Mouse (Mus musculus): ENCODE results near the gene Rexo4. TPM values are rescaled to one million over a fixed set of nuclear protein-coding genes. Genes with fewer than 3 reads are reported as not detected.
A peak's percentile ranks its signal among the peaks of the same experiment; 100 is the strongest.

Gene Rexo4
- total RNA-seq, 2 experiments from 2014 or later, result 58.4 to 60.4 TPM

DNA sequence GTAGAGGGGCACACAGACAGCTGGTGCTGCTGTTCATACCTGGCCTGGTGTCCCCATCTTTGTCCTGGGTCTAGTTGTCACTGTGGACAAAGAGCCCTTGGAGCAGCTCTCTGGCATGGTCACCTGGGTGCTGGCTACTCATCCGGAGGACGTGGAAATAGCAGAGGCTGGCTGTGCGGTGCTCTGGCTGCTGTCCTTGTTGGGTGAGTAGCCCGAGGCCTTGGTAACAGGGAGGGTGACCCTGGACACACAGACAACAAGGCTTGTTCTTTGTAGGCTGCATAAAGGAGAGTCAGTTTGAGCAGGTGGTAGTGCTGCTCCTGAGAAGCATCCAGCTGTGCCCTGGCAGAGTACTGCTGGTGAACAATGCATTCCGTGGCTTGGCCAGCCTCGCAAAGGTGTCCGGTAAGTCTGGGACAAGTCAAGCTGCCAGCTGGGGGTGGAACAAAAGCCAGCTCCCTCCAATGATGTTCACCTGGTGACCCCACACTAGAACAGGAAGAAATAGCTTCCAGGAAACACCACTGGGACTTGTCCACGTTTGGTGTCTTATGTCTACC is 12.8 kb downstream of the Rexo4 start:
- no peak for DNase-seq (ENCODE audit: extremely low spot score in 1 of 2, low spot score in 1 of 2)

DNA sequence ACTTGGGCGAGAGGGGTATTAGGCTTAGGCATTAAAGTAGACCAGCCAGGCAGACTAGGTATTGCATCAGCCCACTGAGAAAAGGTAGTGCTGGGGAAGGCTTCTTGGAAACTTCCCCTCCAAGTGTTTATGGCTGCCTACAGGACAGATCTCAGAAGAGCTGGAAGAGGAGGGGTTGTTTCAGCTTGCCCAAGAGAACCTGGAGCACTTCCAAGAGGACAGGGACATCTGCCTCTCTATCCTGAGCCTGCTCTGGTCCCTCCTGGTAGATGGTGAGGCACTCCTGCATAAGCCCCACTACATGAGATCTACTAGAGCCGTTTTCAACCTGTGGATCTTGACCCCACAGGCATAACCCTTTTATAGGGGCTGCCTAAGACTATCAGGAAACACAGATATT is 13.8 kb downstream of the Rexo4 start:
- DNase-seq (ENCODE audit: extremely low spot score in 1 of 2, low spot score in 1 of 2), result no peak

DNA sequence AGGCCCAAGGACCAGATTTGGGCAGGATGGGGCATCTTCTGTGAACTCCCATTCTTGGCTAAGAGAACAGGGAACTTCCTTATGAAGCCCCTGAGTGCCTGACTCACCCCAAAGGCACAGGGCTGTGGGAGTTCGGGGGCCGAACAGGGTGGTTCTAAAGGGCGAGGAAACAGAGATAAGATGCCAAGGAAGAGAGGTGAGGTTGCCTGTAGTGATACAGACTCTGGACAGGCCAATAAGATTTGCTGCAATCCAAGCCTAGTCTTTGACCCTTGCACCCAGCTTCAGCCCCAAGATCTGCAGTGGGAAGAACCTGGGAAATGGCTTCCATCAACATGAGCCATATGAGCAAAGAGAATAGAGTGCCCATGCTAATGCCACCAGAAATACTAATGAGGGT is 20.9 kb downstream of the Rexo4 start:
- DNase-seq (ENCODE audit: extremely low spot score in 1 of 2, low spot score in 1 of 2), result no peak

DNA sequence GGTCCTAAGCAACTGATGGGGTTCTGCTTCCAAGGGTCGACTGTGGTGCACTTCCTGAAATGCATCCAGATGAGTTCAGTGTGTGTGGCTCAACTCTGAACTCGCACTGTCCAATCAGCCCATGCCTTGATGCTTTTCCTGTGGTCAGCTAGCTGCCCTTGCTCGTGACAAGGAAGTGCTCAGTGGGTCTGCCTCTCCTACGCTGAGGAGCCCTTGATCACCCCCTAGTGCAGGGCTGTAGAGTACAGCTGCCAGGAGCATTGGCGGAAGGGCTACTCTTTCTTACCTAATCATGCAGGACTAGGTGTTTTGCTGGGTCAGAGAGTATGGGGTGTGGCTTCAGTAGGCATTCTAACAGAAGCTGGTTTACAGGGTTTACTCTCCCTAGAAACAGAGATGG is 22.6 kb downstream of the Rexo4 start:
- no peak for DNase-seq (ENCODE audit: extremely low spot score in 1 of 2, low spot score in 1 of 2)

DNA sequence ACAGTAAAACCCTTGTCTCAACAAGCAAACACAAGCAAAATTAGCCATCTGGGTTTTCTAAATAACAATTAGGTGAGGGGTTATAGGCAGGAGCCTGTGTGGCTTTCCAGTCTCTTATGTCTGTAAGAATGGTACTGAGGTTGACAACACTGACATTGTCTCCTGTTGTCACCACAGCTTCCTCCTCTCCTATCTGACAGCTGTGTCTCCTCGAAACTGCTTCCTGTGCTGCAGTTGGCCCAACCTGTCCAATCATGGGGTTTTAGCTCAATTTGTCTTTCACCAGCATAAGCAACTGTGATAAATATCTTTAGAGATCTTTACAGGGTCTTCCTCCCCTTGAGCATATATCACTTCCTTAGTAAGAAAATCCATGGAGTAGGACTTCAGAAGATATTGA is 27.8 kb downstream of the Rexo4 start:
- no peak for DNase-seq (ENCODE audit: extremely low spot score in 1 of 2, low spot score in 1 of 2)

DNA sequence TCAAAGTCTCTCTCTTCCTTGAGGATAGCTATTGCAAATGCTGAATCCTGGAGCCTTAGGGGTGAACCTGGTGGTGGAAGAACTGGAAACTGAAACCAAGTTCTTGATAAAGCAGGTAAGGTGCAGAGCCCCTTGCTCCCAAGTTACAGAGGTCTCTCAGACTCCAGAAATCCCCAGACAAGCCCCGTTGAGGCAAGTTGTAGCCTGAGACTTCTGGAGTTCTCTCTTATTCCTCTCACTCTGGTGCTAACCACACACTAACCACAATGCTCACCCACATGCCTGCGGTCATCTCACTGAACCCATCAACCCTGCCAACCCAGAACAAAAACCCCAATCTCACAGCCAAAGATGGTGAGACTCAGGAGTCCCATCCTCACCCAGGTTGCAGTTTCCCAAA is 28.9 kb downstream of the Rexo4 start:
- no peak for DNase-seq (ENCODE audit: extremely low spot score in 1 of 2, low spot score in 1 of 2)

DNA sequence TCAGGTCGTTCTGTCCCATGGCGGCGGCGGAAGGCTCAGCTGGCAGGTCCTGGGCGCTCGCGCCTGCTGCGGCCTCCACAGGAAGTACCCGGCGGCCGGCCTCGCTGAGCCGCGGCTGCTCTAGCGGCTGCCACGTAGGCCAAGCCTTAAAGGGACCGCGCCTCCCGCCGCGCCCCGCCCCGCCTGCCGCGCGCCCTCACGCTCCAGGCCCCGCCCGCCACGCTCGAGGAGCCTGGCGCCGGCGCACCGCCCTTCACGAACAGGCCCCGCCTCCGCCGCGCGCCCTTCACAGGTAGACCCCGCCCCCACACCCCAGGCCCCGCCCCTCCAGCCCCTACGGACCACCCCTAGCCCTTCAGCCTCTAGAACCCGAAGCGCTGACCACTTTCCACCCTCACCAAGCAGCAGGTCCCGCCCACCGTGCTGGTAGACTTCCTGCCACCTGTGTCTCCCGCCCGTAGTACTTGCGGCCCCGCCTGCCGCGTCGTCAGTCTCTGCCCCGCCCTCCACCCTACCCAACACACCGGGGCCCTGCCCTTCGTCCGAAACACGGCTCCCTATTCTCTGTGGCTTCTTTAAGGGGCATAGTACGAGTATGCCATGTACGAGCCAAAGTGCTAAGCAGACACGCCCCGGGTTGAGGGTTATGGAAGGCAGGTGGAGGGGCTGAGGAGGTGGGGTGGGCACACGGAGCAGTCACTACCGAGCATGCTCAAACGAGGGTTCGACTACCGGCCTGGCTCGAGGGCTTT is 30.7 kb downstream of the Rexo4 start, which contains the start of the genes Surf4 and Stkld1:
Gene Surf4, minus strand, starts transcription at position 625 of the 752 bp plus-strand sequence.
Gene Stkld1, plus strand, starts transcription at position 744 of the 752 bp plus-strand sequence.
- peak; percentile 81 for DNase-seq (ENCODE audit: extremely low spot score in 1 of 2, low spot score in 1 of 2)

DNA sequence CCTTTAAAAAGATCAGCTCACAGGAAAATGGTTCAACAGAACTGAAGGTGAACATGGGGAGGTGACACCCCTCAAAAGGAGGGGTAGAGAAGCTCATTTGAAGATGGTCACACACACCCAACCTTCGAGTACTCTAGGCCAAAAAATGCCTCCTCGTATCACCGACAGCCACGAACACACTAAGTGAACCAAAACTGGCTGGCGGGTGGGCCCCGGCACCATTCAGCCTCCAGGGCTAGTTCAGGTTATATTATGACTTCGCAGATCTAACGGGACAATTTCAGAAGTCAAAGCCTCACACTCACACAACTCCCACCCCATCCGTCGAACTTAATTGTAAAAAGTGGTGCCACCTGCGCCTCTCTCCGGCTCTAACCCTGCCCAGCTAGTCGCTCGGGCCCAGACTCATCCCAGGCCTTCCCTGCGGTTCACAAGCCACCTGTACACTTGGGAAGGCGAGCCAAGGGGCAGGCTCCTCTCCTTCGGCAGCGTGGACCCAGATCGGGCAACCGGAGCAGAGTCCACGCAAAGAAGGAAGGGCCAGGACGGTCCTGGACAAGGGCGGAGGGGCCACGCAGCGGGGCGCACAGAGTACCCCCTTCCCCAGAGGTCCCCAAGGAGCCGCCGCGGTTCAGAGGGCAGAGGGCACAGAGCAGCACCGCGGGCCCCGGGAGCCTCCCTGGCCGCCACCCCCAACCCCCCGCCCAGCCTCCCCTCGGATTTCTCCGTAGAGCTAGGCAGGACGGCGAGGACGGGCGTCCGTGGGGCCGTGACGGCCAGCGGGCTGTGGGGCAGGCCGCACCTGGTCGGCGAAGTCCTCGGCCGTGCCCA is 31.5 kb downstream of the Rexo4 start:
- no peak for DNase-seq (ENCODE audit: extremely low spot score in 1 of 2, low spot score in 1 of 2)

DNA sequence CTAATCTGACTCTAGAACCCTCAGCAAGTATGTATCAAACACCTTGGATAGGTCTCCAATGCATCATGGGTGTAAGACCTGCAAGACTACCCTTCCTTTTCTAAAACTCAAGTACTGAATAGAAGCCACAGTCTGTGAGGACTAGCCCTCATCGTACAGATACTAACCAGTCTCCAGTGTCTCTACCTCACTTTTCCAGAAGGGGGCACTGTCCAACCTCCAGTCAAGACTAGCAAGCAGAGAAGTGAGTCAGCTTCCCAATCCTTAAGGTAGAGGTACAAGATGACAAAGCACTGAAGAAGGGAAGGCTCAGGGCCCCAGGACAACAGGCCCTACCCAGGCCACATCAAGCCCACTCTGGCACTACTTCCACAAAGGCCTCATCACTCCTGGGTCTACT is 33.8 kb downstream of the Rexo4 start:
- peak in 1 of 2 experiments; percentile 66 for DNase-seq (ENCODE audit: extremely low spot score in 1 of 2, low spot score in 1 of 2)

DNA sequence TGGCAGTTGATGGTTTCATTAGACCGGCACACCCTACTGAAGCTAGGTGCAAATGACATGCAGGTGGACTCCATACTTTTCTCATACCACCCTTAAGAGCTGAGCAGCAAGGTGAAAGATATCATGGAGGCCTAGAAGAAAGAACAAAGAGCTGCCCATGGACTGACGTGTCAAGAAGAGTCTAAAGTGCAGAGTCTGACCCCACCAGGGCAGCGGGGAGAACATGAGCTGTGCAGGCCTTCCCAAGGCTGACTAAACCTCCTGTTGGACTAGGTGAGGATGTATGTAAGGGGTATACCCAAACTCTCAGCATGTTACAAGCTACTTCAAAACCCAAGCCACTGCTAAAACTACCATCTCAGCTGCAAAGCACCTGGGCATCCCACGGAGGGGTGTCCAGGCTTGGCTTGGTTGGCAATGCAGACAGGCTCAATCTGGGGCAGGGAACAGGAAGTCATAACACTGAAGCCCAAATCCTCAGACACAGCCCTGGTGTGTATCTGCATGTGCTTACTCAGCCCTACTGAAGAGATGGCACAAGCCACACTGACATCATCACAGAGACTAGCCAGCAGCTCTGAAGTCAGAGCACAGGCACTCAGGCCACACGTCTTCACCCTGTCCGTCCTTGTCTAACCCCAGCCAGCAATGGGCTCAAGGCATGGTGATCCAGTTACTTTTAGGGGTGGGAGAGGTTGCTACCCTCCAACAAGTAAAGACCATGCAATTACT is 36.3 kb downstream of the Rexo4 start:
- DNase-seq (ENCODE audit: extremely low spot score in 1 of 2, low spot score in 1 of 2), result no peak

DNA sequence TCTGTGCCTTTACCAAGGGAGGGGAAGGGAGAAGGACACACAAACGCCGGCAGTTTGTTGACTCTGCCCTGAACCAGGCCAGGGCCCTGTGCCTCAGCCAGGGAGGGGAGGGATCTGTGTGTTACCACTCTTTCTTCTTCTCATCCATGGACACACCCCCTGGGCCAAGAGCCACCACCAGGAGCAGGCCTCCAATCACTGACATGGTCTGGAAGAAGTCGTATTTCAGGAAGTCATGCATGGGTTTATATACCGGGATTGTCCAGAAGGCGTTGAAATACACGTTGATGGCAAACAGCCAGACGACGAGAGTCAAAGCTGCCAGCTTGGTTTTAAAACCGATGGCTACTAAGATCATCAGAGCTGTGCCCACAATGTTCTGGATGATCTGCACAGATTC is 42.4 kb downstream of the Rexo4 start:
- no peak for DNase-seq (ENCODE audit: extremely low spot score in 1 of 2, low spot score in 1 of 2)

DNA sequence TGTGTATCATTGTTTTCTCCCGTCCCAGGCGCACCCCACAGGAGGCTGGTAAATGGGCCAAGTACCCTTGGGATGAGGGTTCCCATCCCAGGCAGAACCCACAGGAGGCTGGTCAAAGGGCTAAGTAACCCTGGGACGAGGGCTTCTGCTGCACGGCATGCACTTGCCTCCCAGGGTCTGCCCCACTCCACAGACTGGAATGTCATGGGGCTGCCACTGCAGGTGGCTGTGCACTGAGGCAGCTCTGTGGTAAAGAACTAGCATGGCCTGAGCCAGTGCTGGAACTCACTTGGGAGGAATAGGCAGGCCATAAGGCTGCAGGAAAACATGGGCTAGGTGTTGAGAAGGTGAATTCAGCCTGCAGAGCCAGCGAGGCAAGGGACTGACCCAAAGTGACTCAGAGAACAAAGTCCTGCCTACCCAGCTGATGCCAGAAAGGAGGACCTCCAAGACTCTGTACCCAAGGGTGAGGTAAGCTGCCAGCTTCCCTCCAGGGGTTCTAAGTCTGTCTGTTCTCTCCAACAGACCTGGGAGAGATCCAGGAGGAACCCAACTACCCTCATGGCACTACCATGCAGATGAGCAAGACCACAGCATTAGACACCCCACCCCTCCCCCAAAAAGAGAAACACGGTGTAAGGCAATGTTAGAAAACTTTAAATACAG is 43.9 kb downstream of the Rexo4 start:
- DNase-seq (ENCODE audit: extremely low spot score in 1 of 2, low spot score in 1 of 2), result no peak

DNA sequence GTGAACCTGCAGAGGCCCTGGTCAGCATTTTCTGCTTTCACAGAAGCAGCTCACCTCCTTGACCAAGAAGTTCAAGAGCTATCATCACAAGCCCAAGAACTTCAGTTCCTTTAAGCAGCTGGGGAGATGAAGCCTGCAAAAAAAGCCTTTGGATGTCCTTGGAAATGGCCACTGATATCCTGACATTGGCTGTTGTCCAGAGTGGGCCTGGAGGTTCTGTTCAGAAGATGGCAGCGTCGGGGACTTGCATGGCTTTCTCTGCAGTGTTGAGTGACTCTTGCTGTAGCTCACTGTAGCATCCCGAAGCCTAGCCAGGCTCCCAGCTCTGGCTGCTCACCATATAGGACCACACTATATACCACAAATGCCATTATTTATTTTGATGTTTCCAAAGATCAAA is 44.5 kb downstream of the Rexo4 start:
- no peak for DNase-seq (ENCODE audit: extremely low spot score in 1 of 2, low spot score in 1 of 2)

DNA sequence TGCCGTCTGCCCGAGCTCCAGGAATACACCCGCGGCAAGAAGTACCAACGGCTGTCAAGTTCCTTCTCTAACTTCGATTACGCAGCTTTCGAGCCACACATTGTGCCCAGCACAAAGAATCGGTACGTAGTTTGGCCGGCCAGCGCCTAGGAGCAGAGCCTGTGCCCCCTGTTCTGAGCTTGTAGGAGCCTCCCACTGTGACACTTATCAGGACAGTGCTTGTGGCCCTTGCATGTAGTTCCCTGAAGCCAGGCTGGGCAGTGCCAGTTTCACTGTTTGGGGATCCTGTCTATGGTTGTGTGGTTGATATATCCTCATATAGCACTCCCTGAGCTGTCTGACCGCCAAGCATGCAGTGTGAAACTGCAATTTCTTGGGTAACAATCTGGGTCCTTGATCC is 47.4 kb downstream of the Rexo4 start:
- DNase-seq (ENCODE audit: extremely low spot score in 1 of 2, low spot score in 1 of 2), result no peak

DNA sequence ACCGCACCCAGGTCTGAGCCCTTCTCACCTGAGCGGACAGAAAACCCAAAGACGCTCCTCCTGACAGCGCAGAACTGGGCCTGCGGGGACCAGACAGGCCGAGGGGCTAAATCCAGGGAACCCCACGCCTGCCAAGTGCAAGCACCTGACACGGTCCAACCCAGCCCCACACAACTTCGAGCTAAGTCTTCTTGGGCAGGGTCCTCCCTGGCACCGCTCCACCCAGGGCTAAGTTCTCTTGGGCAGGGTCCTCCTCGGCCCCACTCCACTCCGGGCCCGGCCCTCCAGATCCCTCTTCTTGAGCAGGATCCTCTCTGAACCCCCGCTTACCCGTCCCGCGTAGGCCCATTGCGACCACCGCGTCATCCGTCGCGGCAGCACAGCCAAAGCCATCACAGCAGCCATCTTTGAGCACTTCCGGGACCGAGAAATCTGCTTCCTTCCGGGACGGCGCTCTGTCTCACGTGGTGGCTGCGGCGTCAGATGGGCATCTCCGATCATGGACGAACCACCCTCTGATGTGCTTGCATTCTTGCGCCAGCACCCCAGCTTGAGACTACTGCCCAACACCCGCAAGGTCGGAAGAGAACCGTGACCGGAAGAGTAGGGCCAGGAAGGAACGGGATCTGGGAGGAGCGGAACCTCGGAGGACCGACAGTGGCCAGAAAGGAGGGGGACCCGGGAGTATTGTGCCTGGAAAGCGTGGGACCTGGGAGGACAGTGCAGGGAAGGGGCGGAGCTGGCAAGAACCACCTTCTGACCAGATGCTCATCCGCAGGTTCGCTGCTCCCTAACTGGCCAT is 48.1 kb downstream of the Rexo4 start, which contains the start of the genes Surf2 and Surf1:
Gene Surf2, plus strand, starts transcription at position 441 of the 802 bp plus-strand sequence.
Gene Surf1, minus strand, starts transcription at position 604 of the 802 bp plus-strand sequence.
- DNase-seq (ENCODE audit: extremely low spot score in 1 of 2, low spot score in 1 of 2), result peak; percentile 61 to 68

DNA sequence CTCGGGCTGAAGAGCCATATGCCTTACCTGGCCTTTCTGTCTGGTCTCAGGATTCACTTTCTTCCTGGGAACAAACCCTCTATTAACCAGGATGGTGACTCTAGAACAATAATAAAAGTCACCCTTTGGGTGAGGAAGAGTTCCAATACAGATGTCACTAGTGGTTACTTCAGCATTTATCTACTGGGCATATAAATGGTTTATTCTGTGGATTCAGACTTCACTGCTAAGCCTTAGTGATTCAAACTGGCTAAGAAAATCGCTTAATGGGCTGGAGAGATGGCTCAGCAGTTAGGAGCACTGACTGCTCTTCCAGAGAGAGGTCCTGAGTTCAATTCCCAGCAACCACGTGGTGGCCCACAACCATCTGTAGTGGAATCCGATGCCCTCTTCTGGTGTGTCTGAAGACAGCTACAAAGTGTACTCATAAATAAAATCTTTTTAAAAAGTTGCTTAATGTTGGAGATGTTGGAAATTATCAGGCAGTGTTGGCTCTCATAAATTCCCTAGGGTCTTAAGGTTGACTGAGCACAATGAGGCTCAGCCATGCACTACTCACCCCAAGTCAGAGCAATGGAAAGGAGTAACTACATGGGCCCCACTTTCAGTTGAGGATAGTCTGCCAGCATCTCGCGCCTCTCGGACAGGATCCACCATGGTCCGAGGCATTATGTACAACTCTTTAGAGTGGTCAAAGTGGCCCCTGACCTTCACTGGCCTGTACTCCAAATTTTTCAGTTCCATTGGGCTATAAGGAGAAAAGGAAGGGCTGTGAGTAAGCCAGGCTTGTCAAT is 49.8 kb downstream of the Rexo4 start:
- DNase-seq (ENCODE audit: extremely low spot score in 1 of 2, low spot score in 1 of 2), result no peak

DNA sequence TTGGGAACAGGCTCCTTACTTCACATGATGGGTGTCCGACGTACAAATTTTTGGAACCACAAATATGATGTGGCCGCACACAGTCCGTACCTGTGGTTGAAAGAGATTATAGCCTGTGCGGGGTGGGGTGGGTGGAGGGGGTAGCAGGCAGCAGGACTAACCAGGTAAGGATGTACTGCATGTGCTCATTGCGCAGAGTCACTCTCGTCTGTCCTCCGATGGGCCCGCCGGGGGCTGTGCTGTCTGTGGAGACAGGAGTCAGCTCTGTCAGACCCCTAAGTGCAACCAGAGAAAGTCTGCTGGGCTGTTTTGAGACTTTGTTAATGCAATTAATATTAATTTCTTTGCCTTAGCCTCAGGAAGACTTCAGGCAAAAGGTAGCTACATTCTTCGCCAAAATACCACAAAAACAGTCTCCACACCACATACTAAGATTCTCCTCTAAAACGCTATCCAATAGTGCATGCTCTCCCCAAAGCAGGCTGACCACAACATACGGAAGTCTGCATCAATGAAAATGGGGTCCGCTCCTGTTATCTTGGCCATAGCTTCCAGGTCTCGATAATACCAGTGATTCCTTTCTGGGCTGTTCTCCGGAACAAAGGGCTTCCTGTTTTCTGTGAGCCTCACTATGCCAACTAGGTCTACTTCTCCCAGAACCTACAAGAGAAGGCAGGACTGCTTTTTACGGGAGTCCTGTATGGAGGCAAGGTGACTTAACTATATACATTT is 50.6 kb downstream of the Rexo4 start:
- no peak for DNase-seq (ENCODE audit: extremely low spot score in 1 of 2, low spot score in 1 of 2)

Measured in layer of hippocampus, postnatal 25 days (tissue).